Mouse (Mus musculus): ENCODE measurements around the gene Rpn1. TPM values are rescaled to one million over a fixed set of nuclear protein-coding genes. Genes with fewer than 3 reads are reported as not detected.

Rpn1 gene
- 100 to 1,000 TPM; 169 to 184 TPM for total RNA-seq (2021)
- long read RNA-seq, transcript Rpn1-201 (10 exons, 3,633 nt) = major isoform, 220 of 243 reads
- long read RNA-seq, partial matches to known transcripts = 17 of 243 reads
- long read RNA-seq, other reads (novel, unspliced or antisense) = 6 of 243 reads

- peak; percentile 95 to 98 for DNase-seq (ENCODE audit: low spot score in 2 of 2)
Measured at GRCm38 (mm10) chr6:88084278-88085151, at the start of gene Rpn1. Gene Rpn1, plus strand, starts transcription at chr6:88084482.

- DNase-seq (ENCODE audit: low spot score in 2 of 2) = peak; percentile 9 to 72
Measured at GRCm38 (mm10) chr6:88037471-88038045, 46.7 kb upstream of the Rpn1 start.

GRCm38 (mm10) chr6:88039426-88039825 lies 44.9 kb upstream of the Rpn1 start:
- DNase-seq (ENCODE audit: low spot score in 2 of 2) = peak; percentile 16 to 50

GRCm38 (mm10) chr6:88041221-88041620 lies 43.1 kb upstream of the Rpn1 start:
- peak in 1 of 2 experiments; percentile 29 for DNase-seq (ENCODE audit: low spot score in 2 of 2)

GRCm38 (mm10) chr6:88042336-88042735 lies 41.9 kb upstream of the Rpn1 start:
- no peak for DNase-seq (ENCODE audit: low spot score in 2 of 2)

GRCm38 (mm10) chr6:88044234-88044576 lies 40.1 kb upstream of the Rpn1 start:
- DNase-seq (ENCODE audit: low spot score in 2 of 2) = no peak

- peak; percentile 97 to 98 for DNase-seq (ENCODE audit: low spot score in 2 of 2)
Measured at GRCm38 (mm10) chr6:88044577-88045405, 39.5 kb upstream of the Rpn1 start, which contains the start of gene Rab7. Gene Rab7, minus strand, starts transcription at chr6:88045270.

- peak in 1 of 2 experiments; percentile 10 for DNase-seq (ENCODE audit: low spot score in 2 of 2)
Measured at GRCm38 (mm10) chr6:88045406-88045766, 38.9 kb upstream of the Rpn1 start.

- DNase-seq (ENCODE audit: low spot score in 2 of 2) = no peak
Measured at GRCm38 (mm10) chr6:88047853-88048252, 36.4 kb upstream of the Rpn1 start.

- DNase-seq (ENCODE audit: low spot score in 2 of 2) = no peak
Measured at GRCm38 (mm10) chr6:88049008-88049407, 35.3 kb upstream of the Rpn1 start.

- DNase-seq (ENCODE audit: low spot score in 2 of 2) = no peak
Measured at GRCm38 (mm10) chr6:88051206-88051605, 33.1 kb upstream of the Rpn1 start.

- no peak for DNase-seq (ENCODE audit: low spot score in 2 of 2)
Measured at GRCm38 (mm10) chr6:88053228-88054080, 30.8 kb upstream of the Rpn1 start.

GRCm38 (mm10) chr6:88054081-88054835 lies 30.0 kb upstream of the Rpn1 start:
- no peak for DNase-seq (ENCODE audit: low spot score in 2 of 2)

- DNase-seq (ENCODE audit: low spot score in 2 of 2) = no peak
Measured at GRCm38 (mm10) chr6:88055663-88056062, 28.6 kb upstream of the Rpn1 start.

GRCm38 (mm10) chr6:88056866-88057265 lies 27.4 kb upstream of the Rpn1 start:
- peak in 1 of 2 experiments; percentile 49 for DNase-seq (ENCODE audit: low spot score in 2 of 2)

GRCm38 (mm10) chr6:88059903-88060302 lies 24.4 kb upstream of the Rpn1 start:
- no peak for DNase-seq (ENCODE audit: low spot score in 2 of 2)

GRCm38 (mm10) chr6:88060602-88061001 lies 23.7 kb upstream of the Rpn1 start:
- no peak for DNase-seq (ENCODE audit: low spot score in 2 of 2)

GRCm38 (mm10) chr6:88061406-88061805 lies 22.9 kb upstream of the Rpn1 start:
- no peak for DNase-seq (ENCODE audit: low spot score in 2 of 2)

- DNase-seq (ENCODE audit: low spot score in 2 of 2) = no peak
Measured at GRCm38 (mm10) chr6:88062398-88062797, 21.9 kb upstream of the Rpn1 start.

All from layer of hippocampus, adult 18-20 months (tissue).